Mouse (Mus musculus): ENCODE results near the gene Ccn5.
A peak's percentile ranks its signal among the peaks of the same experiment; 100 is the strongest.

Ccn5 gene

GRCm38 (mm10) chr2:163820607-163821006, at the start of gene Ccn5:
Gene Ccn5 (plus strand): TSS chr2:163820861.
- no peak for DNase-seq (ENCODE audit: low read depth, low spot score)

GRCm38 (mm10) chr2:163776661-163777060, 44.0 kb upstream of the Ccn5 start:
- no peak for DNase-seq (ENCODE audit: low read depth, low spot score)

- no peak for DNase-seq (ENCODE audit: low read depth, low spot score)
Measured at GRCm38 (mm10) chr2:163777061-163777460, 43.6 kb upstream of the Ccn5 start.

GRCm38 (mm10) chr2:163778896-163779295, 41.8 kb upstream of the Ccn5 start:
- DNase-seq (ENCODE audit: low read depth, low spot score): no peak

GRCm38 (mm10) chr2:163783368-163783767, 37.3 kb upstream of the Ccn5 start:
- no peak for DNase-seq (ENCODE audit: low read depth, low spot score)

- DNase-seq (ENCODE audit: low read depth, low spot score): no peak
Measured at GRCm38 (mm10) chr2:163783901-163784300, 36.8 kb upstream of the Ccn5 start.

GRCm38 (mm10) chr2:163787086-163787485, 33.6 kb upstream of the Ccn5 start:
- DNase-seq (ENCODE audit: low read depth, low spot score): no peak

GRCm38 (mm10) chr2:163787709-163788108, 33.0 kb upstream of the Ccn5 start:
- DNase-seq (ENCODE audit: low read depth, low spot score): peak; percentile 53

GRCm38 (mm10) chr2:163788484-163788883, 32.2 kb upstream of the Ccn5 start:
- DNase-seq (ENCODE audit: low read depth, low spot score): peak; percentile 57

- DNase-seq (ENCODE audit: low read depth, low spot score): no peak
Measured at GRCm38 (mm10) chr2:163798411-163798810, 22.2 kb upstream of the Ccn5 start.

GRCm38 (mm10) chr2:163800832-163801231, 19.8 kb upstream of the Ccn5 start:
- no peak for DNase-seq (ENCODE audit: low read depth, low spot score)

- DNase-seq (ENCODE audit: low read depth, low spot score): no peak
Measured at GRCm38 (mm10) chr2:163801406-163801805, 19.3 kb upstream of the Ccn5 start.

- DNase-seq (ENCODE audit: low read depth, low spot score): no peak
Measured at GRCm38 (mm10) chr2:163803838-163804237, 16.8 kb upstream of the Ccn5 start.

GRCm38 (mm10) chr2:163809166-163809565, 11.5 kb upstream of the Ccn5 start:
- DNase-seq (ENCODE audit: low read depth, low spot score): no peak

GRCm38 (mm10) chr2:163809704-163810103, 11.0 kb upstream of the Ccn5 start:
- no peak for DNase-seq (ENCODE audit: low read depth, low spot score)

GRCm38 (mm10) chr2:163813077-163813476, 7.6 kb upstream of the Ccn5 start:
- DNase-seq (ENCODE audit: low read depth, low spot score): no peak

GRCm38 (mm10) chr2:163814739-163815465, 5.8 kb upstream of the Ccn5 start:
- DNase-seq (ENCODE audit: low read depth, low spot score): no peak

- DNase-seq (ENCODE audit: low read depth, low spot score): peak; percentile 48
Measured at GRCm38 (mm10) chr2:163823248-163823647, 2.6 kb downstream of the Ccn5 start.

- DNase-seq (ENCODE audit: low read depth, low spot score): no peak
Measured at GRCm38 (mm10) chr2:163823771-163824170, 3.1 kb downstream of the Ccn5 start.

- no peak for DNase-seq (ENCODE audit: low read depth, low spot score)
Measured at GRCm38 (mm10) chr2:163825861-163826260, 5.2 kb downstream of the Ccn5 start.

- no peak for DNase-seq (ENCODE audit: low read depth, low spot score)
Measured at GRCm38 (mm10) chr2:163826494-163826893, 5.8 kb downstream of the Ccn5 start.

GRCm38 (mm10) chr2:163831163-163831562, 10.5 kb downstream of the Ccn5 start:
- no peak for DNase-seq (ENCODE audit: low read depth, low spot score)

- DNase-seq (ENCODE audit: low read depth, low spot score): peak; percentile 79
Measured at GRCm38 (mm10) chr2:163838043-163838442, 17.4 kb downstream of the Ccn5 start.

- DNase-seq (ENCODE audit: low read depth, low spot score): peak; percentile 63
Measured at GRCm38 (mm10) chr2:163839519-163839918, 18.9 kb downstream of the Ccn5 start.

All from retina, postnatal 7 days (tissue).